Mouse (Mus musculus) testis, adult 2 months (tissue): Measurements from ENCODE around the gene Raver1.

Experiments
- CTCF ChIP-seq: fragments of 200-500 bp; IDR thresholded peaks from 2 replicates; pipeline ENCODE4 v1.5.1; 2012; ENCODE audit warnings: low read depth, mild to moderate bottlenecking, inconsistent platforms, low read length, moderate library complexity; ENCODE audit not compliant: control insufficient read depth, insufficient read depth, insufficient replicate concordance
- POLR2A ChIP-seq: fragments of 200-500 bp; IDR thresholded peaks from 2 replicates; pipeline ENCODE4 v1.6.1; 2012; ENCODE audit warnings: low read depth, mild to moderate bottlenecking, inconsistent platforms, low read length, moderate library complexity; ENCODE audit not compliant: control insufficient read depth

GRCm38 (mm10) chr9:21095958-21096357 is 4.2 kb upstream of the Raver1 start:
- TF ChIP-seq CTCF (no peak), POLR2A (no peak)
